Mouse (Mus musculus) midbrain, embryonic 11.5 days (tissue): ENCODE data around the gene Skap1. TPM values are rescaled to one million over a fixed set of nuclear protein-coding genes. Genes with fewer than 3 reads are reported as not detected.

ENCODE experiments used
- ATAC-seq: fragments of 200-750 bp; cut with Nextera tagmentation; 2 replicates; pipeline ENCODE4 v1.8.0; 2017; ENCODE audit warnings: moderate TSS enrichment, moderate library complexity; ENCODE audit not compliant: low FRiP score
- DNase-seq: peaks from one replicate; pipeline ENCODE4 v3.0.0; 2015; ENCODE audit warnings: low spot score; ENCODE audit errors: missing footprints
- H3K27ac ChIP-seq: fragments of 300-500 bp; sonication (generic); 2 replicates; pipeline ENCODE4 v1.5.1; 2014; ENCODE audit warnings: low read depth, low read length
- H3K27me3 ChIP-seq: fragments of 300-500 bp; sonication (generic); 2 replicates; pipeline ENCODE4 v1.6.1; 2014; ENCODE audit warnings: mild to moderate bottlenecking, low read length, moderate library complexity, mixed read lengths; ENCODE audit not compliant: control insufficient read depth, insufficient read depth
- H3K36me3 ChIP-seq: fragments of 300-500 bp; sonication (generic); 2 replicates; pipeline ENCODE4 v1.6.1; 2014; ENCODE audit warnings: mild to moderate bottlenecking, low read length, moderate library complexity, mixed read lengths; ENCODE audit not compliant: control insufficient read depth, insufficient read depth
- H3K4me1 ChIP-seq: fragments of 300-500 bp; sonication (generic); 2 replicates; pipeline ENCODE4 v1.6.1; 2014; ENCODE audit warnings: low read length; ENCODE audit not compliant: control insufficient read depth, insufficient read depth
- H3K4me2 ChIP-seq: fragments of 300-500 bp; sonication (generic); 2 replicates; pipeline ENCODE4 v1.6.1; 2014; ENCODE audit warnings: mild to moderate bottlenecking, moderate library complexity
- H3K4me3 ChIP-seq: fragments of 300-500 bp; sonication (generic); 2 replicates; pipeline ENCODE4 v1.5.1; 2014; ENCODE audit warnings: low read depth, low read length
- H3K9ac ChIP-seq: fragments of 300-500 bp; sonication (generic); 2 replicates; pipeline ENCODE4 v1.6.1; 2014; ENCODE audit warnings: low read length
- H3K9me3 ChIP-seq: fragments of 300-500 bp; sonication (generic); 2 replicates; pipeline ENCODE4 v1.6.1; 2016; ENCODE audit warnings: low read length; ENCODE audit not compliant: control insufficient read depth
- WGBS: fragments of 180-500 bp; shearing (Covaris S2); extraction: QIAGEN DNeasy Blood & Tissue Kit; methylation state at CpG from one replicate; pipeline ENCODE4 v1.1.7; 2014; 5-methylcytosine and 5-hydroxymethylcytosine counted together
- polyA plus RNA-seq: library from polyadenylated mRNA; unstranded; fragments of >200 nt; fragmentation: Nextera tagmentation; extraction: Ambion mirVana; gene quantifications from 2 replicates; pipeline ENCODE4 v1.2.1, GENCODE M21; 2014

The Skap1 gene
- polyA plus RNA-seq, 1 experiment from 2014 or later, result 1.3 TPM

DNA sequence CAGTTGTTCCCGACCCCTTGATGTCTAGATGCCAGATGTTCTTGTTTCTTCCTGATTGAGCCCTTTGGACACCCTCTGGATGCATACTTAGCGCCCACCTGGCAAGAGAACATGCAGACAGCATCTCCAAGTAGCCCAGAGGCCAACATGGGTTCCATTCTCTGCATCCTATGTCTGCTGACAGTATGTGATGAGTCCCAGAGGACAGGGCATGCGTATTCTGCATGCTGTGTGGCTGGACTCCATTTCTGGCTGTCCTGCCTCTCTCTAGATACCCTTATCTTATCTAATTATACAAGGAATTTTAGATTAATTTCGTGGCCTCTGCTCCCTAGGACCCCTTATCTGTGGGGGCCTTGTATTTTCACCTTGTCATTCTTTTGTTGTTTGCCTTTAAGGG, 2.6 kb upstream of the Skap1 start:
- peak; percentile 87 for DNase-seq
- Histone ChIP-seq H3K9ac (no peak overlapping the region), H3K27me3 (peaks cover 15% of the 10 kb centered on the region; the same call in 1 of the 2 replicates), H3K9me3 (no peaks in the 10 kb centered on the region), H3K4me2 (no peak overlapping the region; the same call in 1 of the 2 replicates), H3K4me3 (no peak overlapping the region), H3K36me3 (no peaks in the 10 kb centered on the region), H3K27ac (peak overlapping the region; percentile 37; the same call in 1 of the 2 replicates), H3K4me1 (peaks cover 22% of the 10 kb centered on the region)
- WGBS, result 52% methylated on average over 4 of the region's 4 CpGs
- peak; percentile 67 for ATAC-seq

DNA sequence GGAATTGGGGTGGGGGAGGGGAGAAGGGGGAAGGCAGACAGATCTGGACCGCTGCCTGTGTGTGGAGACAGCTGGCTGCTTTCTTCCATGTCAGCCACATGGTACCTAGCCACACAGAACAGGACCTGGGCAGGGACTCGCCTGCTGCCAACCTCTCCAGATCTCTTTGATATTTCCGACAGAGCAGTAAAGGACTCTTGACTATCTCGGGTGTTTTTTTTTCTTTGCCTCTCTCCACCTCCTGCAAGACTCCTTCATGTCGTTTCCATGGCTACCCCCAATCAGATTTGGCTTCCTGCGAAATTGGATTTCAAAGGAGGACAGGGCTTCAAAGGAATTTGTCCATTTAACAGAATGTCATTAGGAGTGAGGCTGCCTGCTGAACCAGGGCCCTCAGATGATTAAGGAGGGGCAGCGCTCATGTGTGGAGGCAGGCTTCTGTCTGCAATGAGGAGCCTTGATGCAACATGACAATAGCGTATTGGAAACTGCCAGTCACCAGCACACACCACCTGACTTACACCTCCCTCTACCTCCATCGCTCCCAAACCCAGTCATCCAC, 2.1 kb upstream of the Skap1 start:
- Histone ChIP-seq H3K9me3 (no peaks in the 10 kb centered on the region), H3K4me1 (peaks cover 18% of the 10 kb centered on the region), H3K27ac (peak overlapping the region; percentile 37; the same call in 1 of the 2 replicates), H3K4me2 (peak overlapping the region; percentile 10; the same call in 1 of the 2 replicates), H3K9ac (0 out of 2 replicates have a peak overlapping the region, but pooled peaks have one; percentile 1), H3K36me3 (no peaks in the 10 kb centered on the region), H3K4me3 (no peak overlapping the region), H3K27me3 (peaks cover 15% of the 10 kb centered on the region; the same call in 1 of the 2 replicates)
- DNase-seq (peak; percentile 89), ATAC-seq (peak; percentile 78)
- WGBS, result 9% methylated on average over 9 of the region's 9 CpGs

DNA sequence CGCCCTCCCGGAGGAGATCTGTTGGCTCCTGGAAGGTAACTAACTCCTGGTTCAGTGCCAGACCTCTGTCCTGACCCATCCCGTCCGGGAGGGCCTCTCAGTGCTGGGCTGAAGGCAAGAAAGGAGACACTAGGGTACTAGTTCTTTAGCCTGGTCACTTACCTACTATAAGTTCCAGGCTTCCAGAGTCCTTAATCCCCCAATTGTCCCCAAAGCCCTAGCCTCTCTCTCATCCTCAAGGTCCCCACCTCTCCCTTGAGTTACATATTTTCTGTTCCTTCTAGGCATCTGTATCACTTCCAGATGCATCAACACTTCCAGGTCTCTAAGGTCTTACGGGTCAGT, 295 bp downstream of the Skap1 start:
- Histone ChIP-seq H3K4me3 (peak overlapping the region; percentile 26), H3K36me3 (no peaks in the 10 kb centered on the region), H3K9me3 (no peaks in the 10 kb centered on the region), H3K27ac (no peak overlapping the region), H3K4me2 (peak overlapping the region; percentile 46), H3K27me3 (peaks cover 15% of the 10 kb centered on the region; the same call in 1 of the 2 replicates), H3K4me1 (peaks cover 18% of the 10 kb centered on the region), H3K9ac (no peak overlapping the region)
- ATAC-seq (no peak), DNase-seq (peak; percentile 83)
- WGBS, result 26% methylated on average over 5 of the region's 5 CpGs

DNA sequence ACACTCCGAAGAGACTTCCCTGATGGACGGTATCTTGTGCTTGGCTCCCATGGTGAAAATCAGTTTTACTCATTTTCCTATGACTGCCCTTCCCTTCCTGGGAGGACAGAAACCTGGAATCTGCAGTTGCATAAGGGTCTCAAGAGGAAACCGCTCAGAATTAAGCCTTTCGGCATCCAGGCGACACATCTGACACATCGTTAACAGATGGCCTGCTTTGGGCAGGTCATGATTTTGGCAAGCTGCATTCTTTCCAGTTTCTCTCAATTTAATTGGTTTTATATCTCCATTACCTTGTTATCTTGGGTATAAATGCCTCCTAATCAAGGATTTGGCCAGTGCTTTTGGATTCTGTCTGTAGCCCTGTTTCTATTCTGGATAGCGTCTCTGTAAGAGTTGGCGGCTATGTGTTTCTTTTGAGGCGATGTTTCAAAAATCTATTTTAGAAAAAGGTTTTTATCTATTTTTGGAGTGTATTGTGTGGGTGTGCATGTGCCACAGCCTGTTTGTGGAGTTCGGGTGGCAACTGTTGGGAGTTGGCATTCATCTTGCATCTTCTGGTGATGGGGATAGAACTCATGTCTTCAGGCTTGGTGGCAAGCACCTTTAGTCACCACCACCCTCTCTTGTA, 1.1 kb downstream of the Skap1 start:
- Histone ChIP-seq H3K27me3 (peaks cover 15% of the 10 kb centered on the region; the same call in 1 of the 2 replicates), H3K4me2 (no peak overlapping the region)
- ATAC-seq, result no peak

DNA sequence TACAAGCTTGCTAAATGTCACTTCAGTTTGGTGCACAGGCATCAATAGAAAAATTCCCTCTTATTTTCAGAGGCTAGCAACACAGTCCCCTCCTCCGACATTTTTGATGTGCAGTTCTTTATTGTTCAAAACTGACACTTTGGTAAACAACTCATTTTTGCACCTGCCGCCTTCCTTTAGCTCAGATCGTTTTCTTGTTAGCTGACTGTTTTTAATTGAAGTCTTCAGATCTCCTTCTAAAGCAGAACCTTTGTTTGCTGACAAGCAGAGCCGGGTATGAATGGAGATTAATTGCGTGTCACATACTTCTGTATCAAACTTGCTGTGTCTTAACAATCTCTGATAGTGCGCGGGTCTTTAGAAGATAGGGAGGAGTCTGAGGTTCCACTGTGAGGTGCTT, 2.0 kb downstream of the Skap1 start:
- Histone ChIP-seq H3K4me2 (no peak overlapping the region), H3K27ac (no peak overlapping the region), H3K9me3 (no peaks in the 10 kb centered on the region), H3K4me3 (no peak overlapping the region), H3K27me3 (peaks cover 15% of the 10 kb centered on the region; the same call in 1 of the 2 replicates), H3K4me1 (peaks cover 18% of the 10 kb centered on the region), H3K9ac (no peak overlapping the region), H3K36me3 (no peaks in the 10 kb centered on the region)
- peak; percentile 76 for DNase-seq
- WGBS, result 60% methylated on average over 7 of the region's 7 CpGs
- ATAC-seq, result no peak

More for the DNA sequence above, 1.1 kb downstream of the Skap1 start:
- Histone ChIP-seq H3K4me3 (no peak overlapping the region), H3K36me3 (no peaks in the 10 kb centered on the region), H3K4me1 (peaks cover 18% of the 10 kb centered on the region), H3K9ac (no peak overlapping the region), H3K9me3 (no peaks in the 10 kb centered on the region), H3K27ac (no peak overlapping the region)
- peak; percentile 80 for DNase-seq
- 87% methylated on average over 10 of the region's 10 CpGs for WGBS

DNA sequence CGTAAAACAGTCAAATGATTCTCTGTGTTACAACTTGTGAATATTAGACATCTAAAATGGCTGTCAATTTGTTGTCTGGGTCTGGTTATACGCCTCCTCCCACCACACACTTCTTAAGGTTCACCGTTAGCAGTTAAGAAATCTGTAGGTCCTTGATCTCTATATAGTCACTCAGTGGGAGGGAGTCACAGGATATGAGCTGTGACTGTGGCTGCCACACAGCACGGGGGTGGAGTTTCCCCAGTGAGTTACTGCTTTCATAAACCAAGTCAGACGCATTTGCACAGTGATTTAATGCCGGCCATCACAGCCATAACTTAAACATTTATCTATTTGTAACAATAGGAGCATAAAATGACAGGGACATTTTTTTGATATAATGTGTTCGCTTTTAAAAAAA, 2.6 kb downstream of the Skap1 start:
- DNase-seq, result no peak
- no peak overlapping the region for H3K9ac ChIP-seq
- WGBS, result 63% methylated on average over 7 of the region's 7 CpGs
- H3K27ac ChIP-seq, result no peak overlapping the region
- H3K4me1 ChIP-seq, result peaks cover 14% of the 10 kb centered on the region
- H3K36me3 ChIP-seq, result no peaks in the 10 kb centered on the region
- no peaks in the 10 kb centered on the region for H3K9me3 ChIP-seq
- ATAC-seq, result no peak
- no peak overlapping the region for H3K4me2 ChIP-seq
- H3K4me3 ChIP-seq, result no peak overlapping the region
- peaks cover 15% of the 10 kb centered on the region; the same call in 1 of the 2 replicates for H3K27me3 ChIP-seq

DNA sequence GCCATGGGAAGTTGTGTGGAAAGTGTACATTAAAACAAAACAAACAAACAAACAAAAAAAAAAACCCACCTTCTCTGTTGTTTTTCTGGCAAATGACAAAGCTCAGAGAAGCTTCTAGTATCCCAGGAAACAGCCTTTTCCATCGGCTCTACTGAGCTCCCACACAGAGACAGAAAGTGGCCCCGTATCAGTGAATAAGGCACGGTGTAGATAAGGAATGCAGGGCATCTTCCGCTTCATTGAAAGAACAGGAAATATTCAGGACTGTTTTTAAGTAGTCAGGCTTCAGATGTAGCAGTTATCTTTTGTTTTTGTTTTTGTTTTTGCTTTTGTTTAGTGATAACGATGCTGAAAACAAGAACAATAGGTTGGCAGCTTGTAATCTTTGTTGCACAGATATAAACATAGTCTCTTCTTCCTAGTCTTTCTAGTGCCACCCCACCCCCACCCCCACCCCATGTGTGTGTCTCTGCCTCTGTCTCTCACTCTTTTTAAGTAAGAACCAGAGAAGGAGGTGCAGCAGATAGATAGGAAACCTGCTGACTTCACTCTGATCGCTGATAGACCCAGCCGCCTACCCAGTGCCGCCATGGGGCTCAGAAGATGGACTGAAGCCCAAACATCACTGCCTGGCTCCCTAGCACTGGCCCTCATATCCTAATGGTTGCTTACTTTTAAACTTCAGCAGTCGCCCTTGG, 3.8 kb downstream of the Skap1 start:
- Histone ChIP-seq H3K4me2 (no peak overlapping the region), H3K4me3 (no peak overlapping the region), H3K9ac (no peak overlapping the region), H3K9me3 (no peaks in the 10 kb centered on the region), H3K27ac (no peak overlapping the region), H3K4me1 (peaks cover 4% of the 10 kb centered on the region), H3K27me3 (peaks cover 11% of the 10 kb centered on the region; the same call in 1 of the 2 replicates), H3K36me3 (no peaks in the 10 kb centered on the region)
- WGBS, result 67% methylated on average over 9 of the region's 9 CpGs
- no peak for ATAC-seq
- peak; percentile 53 for DNase-seq

DNA sequence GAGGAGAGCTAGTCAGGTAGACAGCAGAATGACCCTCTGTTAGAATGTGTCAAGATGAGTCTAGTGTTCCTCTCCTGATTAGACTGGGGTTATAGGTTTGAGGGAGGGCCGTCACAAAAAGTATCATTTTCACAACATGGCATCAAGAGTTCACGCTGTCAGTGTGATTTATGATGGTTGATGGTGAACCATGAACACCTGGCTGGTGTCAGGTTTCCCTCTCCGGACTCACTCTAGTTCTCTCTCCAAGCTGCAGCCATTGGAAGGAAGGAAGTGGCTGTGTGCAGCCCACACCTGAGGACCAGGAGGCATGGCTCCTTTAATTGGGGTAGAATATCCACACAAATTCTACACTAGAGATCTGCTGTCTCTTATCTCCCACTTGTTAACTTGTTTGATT, 18.3 kb downstream of the Skap1 start:
- Histone ChIP-seq H3K4me3 (no peak overlapping the region), H3K4me1 (no peaks in the 10 kb centered on the region), H3K27ac (no peak overlapping the region), H3K9me3 (no peaks in the 10 kb centered on the region; the same call in 1 of the 2 replicates), H3K27me3 (no peaks in the 10 kb centered on the region), H3K9ac (no peak overlapping the region), H3K4me2 (no peak overlapping the region), H3K36me3 (no peaks in the 10 kb centered on the region)
- DNase-seq (no peak), ATAC-seq (no peak)
- 83% methylated on average over 3 of the region's 3 CpGs for WGBS

DNA sequence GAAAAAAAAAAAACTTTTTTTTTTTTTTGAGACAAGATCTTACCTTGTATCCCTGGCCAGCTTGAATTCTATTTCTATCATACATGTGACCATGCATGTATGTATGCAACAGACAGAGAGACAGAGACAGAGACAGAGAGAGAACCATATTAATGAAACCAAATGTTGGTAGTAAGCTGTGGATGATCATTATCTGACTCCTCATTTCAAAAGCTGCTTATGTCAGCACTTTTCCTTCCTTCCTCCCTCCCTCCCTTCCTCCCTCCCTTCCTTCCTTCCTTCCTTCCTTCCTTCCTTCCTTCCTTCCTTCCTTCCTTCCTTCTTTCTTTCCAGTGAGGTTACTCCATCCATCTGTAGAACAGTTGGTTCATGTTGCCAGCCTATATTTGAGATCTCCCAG, 18.8 kb downstream of the Skap1 start:
- DNase-seq, result no peak
- ATAC-seq, result no peak
- no peak overlapping the region for H3K9ac ChIP-seq
- no peaks in the 10 kb centered on the region; the same call in 1 of the 2 replicates for H3K9me3 ChIP-seq
- no peak overlapping the region for H3K27ac ChIP-seq
- no peaks in the 10 kb centered on the region for H3K4me1 ChIP-seq
- no peak overlapping the region for H3K4me2 ChIP-seq
- H3K36me3 ChIP-seq, result no peaks in the 10 kb centered on the region
- H3K4me3 ChIP-seq, result no peak overlapping the region
- no peaks in the 10 kb centered on the region for H3K27me3 ChIP-seq
